Mouse (Mus musculus) testis, adult 2 months (tissue): ENCODE results near the gene Reg3g.

ENCODE experiments used
- CTCF ChIP-seq: fragments of 200-500 bp; IDR thresholded peaks from 2 replicates; pipeline ENCODE4 v1.5.1; 2012; ENCODE audit warnings: low read depth, mild to moderate bottlenecking, inconsistent platforms, low read length, moderate library complexity; ENCODE audit not compliant: control insufficient read depth, insufficient read depth, insufficient replicate concordance
- POLR2A ChIP-seq: fragments of 200-500 bp; IDR thresholded peaks from 2 replicates; pipeline ENCODE4 v1.6.1; 2012; ENCODE audit warnings: low read depth, mild to moderate bottlenecking, inconsistent platforms, low read length, moderate library complexity; ENCODE audit not compliant: control insufficient read depth

DNA sequence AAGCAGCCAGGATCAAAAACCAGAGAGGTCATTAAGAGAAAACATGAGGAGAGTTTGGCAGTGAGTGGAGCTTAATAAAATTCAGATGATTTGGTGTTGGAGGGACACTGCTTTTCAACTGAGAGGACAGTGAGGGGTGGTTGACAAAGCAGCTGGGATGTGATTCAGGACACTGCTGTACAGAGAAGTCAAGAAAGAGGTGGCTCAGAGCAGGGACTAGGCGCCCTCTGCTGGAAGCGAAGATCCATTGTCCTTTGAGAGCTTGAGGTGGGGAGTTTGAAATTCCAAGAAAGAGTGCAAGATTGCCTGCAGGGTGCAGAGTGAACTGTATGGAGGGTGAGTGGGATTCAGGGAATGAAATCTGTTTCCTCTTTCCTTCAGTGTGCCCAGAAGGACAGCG is 44.2 kb upstream of the Reg3g start:
- TF ChIP-seq CTCF (peak; percentile 33; the same call in 1 of the 2 replicates), POLR2A (no peak)
